Mouse (Mus musculus) hindbrain, embryonic 15.5 days (tissue): ENCODE data around the gene Nkx1-2. TPM values are rescaled to one million over a fixed set of nuclear protein-coding genes. Genes with fewer than 3 reads are reported as not detected.

Experiments used
- ATAC-seq: fragments of 200-750 bp; cut with Nextera tagmentation; 2 replicates; pipeline ENCODE4 v1.8.0; 2017; ENCODE audit warnings: low read depth, moderate number of reproducible peaks, moderate TSS enrichment; ENCODE audit not compliant: low FRiP score
- H3K27ac ChIP-seq: fragments of 300-500 bp; sonication (generic); replicated peaks from 2 replicates; pipeline ENCODE4 v1.5.1; 2015; ENCODE audit warnings: mild to moderate bottlenecking, inconsistent platforms
- H3K27me3 ChIP-seq: fragments of 300-500 bp; sonication (generic); 2 replicates; pipeline ENCODE4 v1.6.1; 2015; ENCODE audit warnings: control low read depth, inconsistent platforms
- H3K36me3 ChIP-seq: fragments of 300-500 bp; sonication (generic); 2 replicates; pipeline ENCODE4 v1.6.1; 2015; ENCODE audit warnings: control low read depth, inconsistent platforms
- H3K4me1 ChIP-seq: fragments of 300-500 bp; sonication (generic); replicated peaks from 2 replicates; pipeline ENCODE4 v1.6.1; 2015; ENCODE audit warnings: control low read depth, inconsistent platforms
- H3K4me2 ChIP-seq: fragments of 300-500 bp; sonication (generic); 2 replicates; pipeline ENCODE4 v1.6.1; 2015; ENCODE audit warnings: moderate library complexity, mild to moderate bottlenecking, inconsistent platforms
- H3K4me3 ChIP-seq: fragments of 300-500 bp; sonication (generic); 2 replicates; pipeline ENCODE4 v1.5.1; 2015; ENCODE audit warnings: mild to moderate bottlenecking, inconsistent platforms
- H3K9ac ChIP-seq: fragments of 300-500 bp; sonication (generic); 2 replicates; pipeline ENCODE4 v1.6.1; 2015; ENCODE audit warnings: inconsistent platforms
- H3K9me3 ChIP-seq: fragments of 300-500 bp; sonication (generic); 2 replicates; pipeline ENCODE4 v1.6.1; 2016; ENCODE audit warnings: control low read depth, inconsistent platforms
- WGBS: fragments of 180-500 bp; shearing (Covaris S2); methylation state at CpG from one replicate; pipeline ENCODE4 v1.1.7; 2015; 5-methylcytosine and 5-hydroxymethylcytosine counted together
- polyA plus RNA-seq: library from polyadenylated mRNA; unstranded; fragments of >200 nt; fragmentation: Nextera tagmentation; extraction: Ambion mirVana; gene quantifications from 2 replicates; pipeline ENCODE4 v1.2.1, GENCODE M21; 2015

Gene Nkx1-2
- polyA plus RNA-seq, 1 experiment from 2014 or later: 0.52 TPM

DNA sequence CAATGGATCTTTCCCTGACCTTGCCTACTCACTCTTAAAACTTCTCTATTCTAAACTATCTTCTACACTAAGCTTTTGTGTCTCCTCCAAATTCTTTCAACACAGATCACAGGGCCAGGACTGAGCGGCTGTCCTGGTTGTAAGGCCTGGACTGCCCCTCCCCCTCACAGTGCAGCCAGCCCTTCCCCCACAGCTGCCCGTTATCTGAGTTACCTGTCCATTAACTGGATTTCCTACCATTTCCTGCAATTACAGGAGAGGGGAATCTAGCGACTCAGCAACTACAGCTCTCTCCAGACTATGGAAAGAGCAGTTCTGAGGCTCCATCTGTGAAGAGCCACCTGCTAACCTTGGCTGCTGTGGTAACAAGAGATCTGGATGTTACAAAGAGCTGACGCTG is 43.5 kb downstream of the Nkx1-2 start:
- 51% methylated on average over 4 of the region's 4 CpGs for WGBS
- H3K27ac ChIP-seq: no peak overlapping the region
- no peak overlapping the region for H3K4me2 ChIP-seq
- peaks cover 25% of the 10 kb centered on the region for H3K36me3 ChIP-seq
- H3K9me3 ChIP-seq: no peaks in the 10 kb centered on the region
- no peak overlapping the region for H3K9ac ChIP-seq
- peaks cover 5% of the 10 kb centered on the region; the same call in 1 of the 2 replicates for H3K4me1 ChIP-seq
- no peak overlapping the region for H3K4me3 ChIP-seq
- H3K27me3 ChIP-seq: no peaks in the 10 kb centered on the region
- no peak for ATAC-seq

DNA sequence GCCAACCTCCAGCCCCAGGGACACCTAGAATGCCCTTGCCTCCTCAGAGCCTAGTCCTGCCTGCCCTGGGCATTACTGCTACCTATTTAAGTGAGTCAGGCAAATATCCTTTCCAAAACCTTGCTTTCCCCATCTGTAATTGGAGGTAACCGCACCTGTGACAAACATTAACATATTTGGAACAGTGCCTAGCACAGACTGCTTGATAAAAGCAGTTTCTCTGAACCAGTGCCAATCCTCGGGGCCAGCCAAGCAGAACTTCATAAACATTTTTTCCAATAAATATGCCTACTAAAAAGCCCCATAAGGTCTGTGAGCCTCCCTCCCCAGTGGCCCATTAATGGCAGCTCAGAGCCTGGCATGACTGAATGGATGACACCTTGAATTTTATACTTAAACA is 45.3 kb downstream of the Nkx1-2 start:
- H3K4me1 ChIP-seq: peaks cover 5% of the 10 kb centered on the region; the same call in 1 of the 2 replicates
- H3K4me3 ChIP-seq: no peak overlapping the region
- H3K4me2 ChIP-seq: no peak overlapping the region
- no peak overlapping the region for H3K27ac ChIP-seq
- H3K9me3 ChIP-seq: no peaks in the 10 kb centered on the region
- no peak for ATAC-seq
- H3K36me3 ChIP-seq: peaks cover 9% of the 10 kb centered on the region
- no peak overlapping the region for H3K9ac ChIP-seq
- no peaks in the 10 kb centered on the region for H3K27me3 ChIP-seq
- 53% methylated on average over 2 of the region's 2 CpGs for WGBS

DNA sequence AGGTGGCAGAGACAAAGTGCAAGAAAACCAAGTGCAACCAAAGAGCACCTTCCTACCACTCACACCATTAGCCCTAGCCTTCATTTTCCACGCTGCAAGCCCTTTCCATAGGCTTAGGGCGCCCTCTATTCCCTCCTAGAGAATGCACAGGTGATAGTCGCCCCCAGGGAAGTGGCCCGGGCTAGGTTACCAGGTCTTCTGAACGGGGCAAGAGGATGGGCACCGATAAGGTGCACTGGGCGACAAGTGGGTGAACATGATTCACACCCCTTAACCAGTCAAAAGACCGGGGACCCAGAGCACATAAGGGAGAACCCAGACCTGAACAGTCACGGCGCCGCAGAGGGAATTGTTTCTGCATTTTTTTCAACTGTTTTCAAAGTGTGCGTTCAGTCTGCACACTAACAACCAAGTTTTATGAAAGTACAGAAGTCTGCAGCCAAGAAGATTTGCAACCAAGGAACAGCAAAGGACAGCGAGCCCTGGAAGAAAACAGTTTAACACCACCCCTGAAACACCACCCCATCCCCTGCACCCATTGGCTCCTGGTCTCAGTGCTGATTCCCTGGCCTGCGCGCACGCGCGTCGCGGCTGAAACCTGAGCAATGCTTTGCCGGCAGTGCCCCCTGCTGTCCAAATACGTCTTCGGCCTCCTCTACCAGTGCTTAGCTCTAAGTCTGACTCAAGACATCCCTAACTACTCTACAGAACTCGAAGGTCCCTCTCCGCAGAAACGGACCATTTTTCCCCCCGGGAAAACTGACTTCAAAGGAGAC is 47.9 kb downstream of the Nkx1-2 start:
- peak; percentile 97 for ATAC-seq
- Histone ChIP-seq H3K27ac (peak overlapping the region; percentile 56), H3K27me3 (no peaks in the 10 kb centered on the region), H3K9me3 (no peaks in the 10 kb centered on the region), H3K4me1 (peaks cover 5% of the 10 kb centered on the region; the same call in 1 of the 2 replicates), H3K4me3 (peak overlapping the region; percentile 43), H3K36me3 (no peaks in the 10 kb centered on the region), H3K9ac (peak overlapping the region; percentile 39), H3K4me2 (peak overlapping the region; percentile 81)
- 2% methylated on average over 27 of the region's 27 CpGs for WGBS

- no peak overlapping the region for H3K4me3 ChIP-seq
- H3K4me1 ChIP-seq: peaks cover 10% of the 10 kb centered on the region; the same call in 1 of the 2 replicates
- no peaks in the 10 kb centered on the region for H3K36me3 ChIP-seq
- ATAC-seq: no peak
- no peak overlapping the region for H3K9ac ChIP-seq
- WGBS: 62% methylated on average over 3 of the region's 3 CpGs
- H3K4me2 ChIP-seq: no peak overlapping the region
- no peaks in the 10 kb centered on the region for H3K9me3 ChIP-seq
- H3K27ac ChIP-seq: no peak overlapping the region
- H3K27me3 ChIP-seq: no peaks in the 10 kb centered on the region
Observed at GRCm38 (mm10) chr7:132547126-132547525, 52.3 kb downstream of the Nkx1-2 start.

Other genes with a start within 250 kb of the Nkx1-2 start
- 109 and 110 TPM in 2 replicates for gene Oat, start 23.2 kb downstream of the Nkx1-2 start, polyA plus RNA-seq
- gene Lhpp, start 11.0 kb upstream of the Nkx1-2 start, polyA plus RNA-seq: 45.8 and 50.6 TPM in 2 replicates
- 16.1 and 17.9 TPM in 2 replicates for gene Fam53b, start 214.2 kb upstream of the Nkx1-2 start, polyA plus RNA-seq